Mouse (Mus musculus): Measurements from ENCODE around the gene Rbbp8nl. TPM values are rescaled to one million over a fixed set of nuclear protein-coding genes. Genes with fewer than 3 reads are reported as not detected.
"Not testable (repeated sequence)": the region's sequence is repeated elsewhere in the genome, so short reads cannot be mapped to it uniquely, and the experiment has no call there.

The Rbbp8nl gene
- polyA plus RNA-seq, 1 experiment from 2014 or later: 0.18 TPM

DNA sequence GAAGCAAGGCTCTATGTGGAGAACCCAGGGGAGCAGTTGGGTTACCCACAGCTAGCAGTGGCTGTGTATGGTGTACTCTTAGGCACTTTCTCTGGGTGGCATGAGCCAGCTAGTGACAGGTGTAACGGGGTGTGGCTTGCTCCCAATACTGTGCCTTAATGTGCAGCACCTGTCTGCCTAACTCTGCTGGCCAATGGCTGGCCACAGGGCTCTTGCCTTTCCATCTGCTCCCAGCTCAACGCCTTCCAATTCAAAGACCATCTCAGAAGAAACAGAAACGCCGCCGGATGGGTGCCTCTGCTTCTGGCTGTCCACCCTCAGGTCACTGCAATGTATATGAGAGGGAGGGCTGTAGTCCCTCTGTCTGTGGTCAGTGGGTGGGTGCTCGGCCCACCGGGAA, 27.8 kb downstream of the Rbbp8nl start:
- DNase-seq (ENCODE audit: low spot score): no peak
- H3K36me3 ChIP-seq: peaks cover 80% of the 10 kb centered on the region
- H3K27ac ChIP-seq: no peak overlapping the region
- H3K4me3 ChIP-seq: no peak overlapping the region
- 87% methylated on average over 7 of the region's 7 CpGs for WGBS
- no peaks in the 10 kb centered on the region for H3K27me3 ChIP-seq (ENCODE audit: insufficient read depth, poor library complexity, severe bottlenecking)
- no peaks in the 10 kb centered on the region for H3K9me3 ChIP-seq
- H3K4me1 ChIP-seq (replicated peaks): peaks cover 16% of the 10 kb centered on the region

DNA sequence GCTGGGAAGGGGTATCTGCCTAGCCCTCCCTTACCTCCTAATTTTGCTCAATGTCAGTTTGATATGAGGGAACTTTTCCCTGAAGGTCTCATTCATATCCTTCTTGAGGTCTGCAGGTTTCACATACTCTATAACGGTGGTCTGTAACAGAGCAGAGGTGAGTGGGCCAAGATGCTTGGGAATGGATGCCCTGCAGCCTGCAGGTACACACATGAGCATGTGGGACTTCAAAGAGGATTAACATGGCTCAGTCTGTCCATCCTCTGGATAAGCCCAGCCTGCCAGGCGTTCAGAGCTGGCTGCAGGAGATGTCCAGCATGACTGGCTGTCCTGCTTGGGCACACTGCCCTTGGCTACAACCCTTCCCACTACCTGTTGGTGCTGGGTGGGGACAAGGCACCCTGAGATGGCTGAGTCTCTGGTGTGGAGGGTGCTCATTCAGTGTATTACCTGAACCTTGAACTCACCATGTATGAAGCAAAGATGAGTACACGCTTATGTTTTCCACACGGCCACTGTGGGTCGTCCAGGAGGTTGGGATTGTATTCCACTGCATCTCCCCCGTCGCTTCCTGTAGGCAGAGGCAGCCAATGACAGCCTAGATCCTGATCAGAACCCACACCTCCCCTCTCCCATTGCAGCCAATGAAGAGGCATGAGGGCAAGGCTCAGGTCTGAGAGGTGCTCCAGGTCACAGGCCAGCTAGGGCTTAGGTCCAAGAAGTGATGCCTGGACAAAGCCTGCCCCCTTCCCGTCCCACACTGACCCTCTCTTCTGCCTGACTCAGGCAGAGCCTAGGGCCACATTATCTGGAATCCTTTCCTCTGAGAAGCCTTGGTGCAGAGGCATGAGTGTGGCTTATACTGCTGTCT, 28.8 kb downstream of the Rbbp8nl start:
- peaks cover 25% of the 10 kb centered on the region for H3K4me1 ChIP-seq (replicated peaks)
- 70% methylated on average over 8 of the region's 8 CpGs for WGBS
- H3K36me3 ChIP-seq: peaks cover 71% of the 10 kb centered on the region
- no peak overlapping the region for H3K27ac ChIP-seq
- H3K4me3 ChIP-seq: no peak overlapping the region; the same call in 1 of the 2 replicates
- no peaks in the 10 kb centered on the region for H3K27me3 ChIP-seq (ENCODE audit: insufficient read depth, poor library complexity, severe bottlenecking)
- no peaks in the 10 kb centered on the region for H3K9me3 ChIP-seq
- DNase-seq (ENCODE audit: low spot score): no peak

DNA sequence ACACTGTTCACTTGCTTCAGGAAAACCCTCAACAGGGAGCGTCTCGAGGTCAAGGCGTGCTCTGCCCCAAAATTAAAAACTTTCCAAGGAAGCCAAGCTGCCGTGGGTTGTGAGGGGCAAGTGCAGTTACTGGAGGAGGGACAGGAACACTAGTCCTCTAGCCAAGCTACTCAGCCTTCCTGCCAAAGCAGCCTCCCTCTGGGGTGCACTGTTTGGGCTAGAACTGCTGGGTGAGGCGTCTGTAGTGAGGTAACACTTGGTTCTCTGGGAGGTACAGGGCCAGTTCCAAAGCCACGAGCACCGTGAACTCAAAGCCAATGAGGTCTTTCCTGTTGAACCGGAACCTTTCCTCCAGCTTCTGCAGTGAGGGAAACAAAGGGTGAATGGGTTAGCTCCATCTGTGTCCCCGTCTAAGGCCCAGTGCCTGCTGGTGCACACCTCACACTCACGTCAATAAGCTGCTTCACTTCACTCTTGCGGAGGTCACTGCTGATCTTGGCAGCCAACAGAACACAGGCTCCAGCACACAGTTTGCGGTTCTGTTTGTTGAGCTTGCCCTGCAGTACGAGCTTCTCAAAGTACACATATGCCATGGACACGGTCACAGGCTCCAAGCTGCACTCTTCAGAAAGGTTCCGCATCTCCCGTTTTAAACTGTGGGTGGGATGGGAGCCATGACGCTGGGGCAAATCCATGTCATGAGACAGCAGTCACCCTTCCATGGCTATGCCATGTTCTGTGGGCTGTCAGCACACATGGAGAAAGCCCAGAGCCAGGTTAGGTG, 29.7 kb downstream of the Rbbp8nl start:
- H3K27ac ChIP-seq; H3K27me3 ChIP-seq (ENCODE audit: insufficient read depth, poor library complexity, severe bottlenecking); H3K4me3 ChIP-seq; H3K9me3 ChIP-seq: not testable (repeated sequence)
- H3K4me1 ChIP-seq (replicated peaks): peaks cover 26% of the 10 kb centered on the region
- WGBS: 75% methylated on average over 17 of the region's 17 CpGs
- DNase-seq (ENCODE audit: low spot score): peak; percentile 15
- peaks cover 69% of the 10 kb centered on the region for H3K36me3 ChIP-seq

DNA sequence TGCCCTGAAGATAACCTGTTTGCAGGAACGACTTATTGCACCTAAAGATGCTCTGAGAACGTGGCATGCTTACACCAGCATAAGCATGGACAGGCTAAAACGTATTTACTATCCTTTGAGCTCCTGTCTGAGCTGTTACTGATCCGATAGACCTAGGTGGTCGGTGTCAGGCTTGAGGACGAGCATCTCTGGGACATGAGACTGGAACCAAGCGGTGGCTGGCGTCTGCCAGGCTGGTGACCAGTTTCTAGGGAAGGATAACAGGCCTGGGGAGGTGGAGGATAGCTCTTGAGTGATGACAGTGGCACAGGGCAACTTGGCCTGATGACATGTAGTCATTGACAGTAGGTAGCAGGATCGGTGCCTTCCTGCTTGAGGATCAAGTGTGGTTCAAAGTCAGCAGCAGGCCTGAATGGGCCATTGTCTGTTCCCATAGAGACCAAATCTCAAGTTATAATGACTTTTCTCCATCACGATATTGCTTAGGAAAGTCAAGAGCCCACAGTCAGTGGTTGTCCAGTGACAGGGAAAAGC, 30.7 kb downstream of the Rbbp8nl start:
- H3K27me3 ChIP-seq (ENCODE audit: insufficient read depth, poor library complexity, severe bottlenecking); H3K9me3 ChIP-seq; H3K27ac ChIP-seq; H3K4me3 ChIP-seq; DNase-seq (ENCODE audit: low spot score): not testable (repeated sequence)
- 84% methylated on average over 10 of the region's 10 CpGs for WGBS
- Histone ChIP-seq H3K36me3 (peaks cover 62% of the 10 kb centered on the region), H3K4me1 (replicated peaks) (peaks cover 26% of the 10 kb centered on the region)

DNA sequence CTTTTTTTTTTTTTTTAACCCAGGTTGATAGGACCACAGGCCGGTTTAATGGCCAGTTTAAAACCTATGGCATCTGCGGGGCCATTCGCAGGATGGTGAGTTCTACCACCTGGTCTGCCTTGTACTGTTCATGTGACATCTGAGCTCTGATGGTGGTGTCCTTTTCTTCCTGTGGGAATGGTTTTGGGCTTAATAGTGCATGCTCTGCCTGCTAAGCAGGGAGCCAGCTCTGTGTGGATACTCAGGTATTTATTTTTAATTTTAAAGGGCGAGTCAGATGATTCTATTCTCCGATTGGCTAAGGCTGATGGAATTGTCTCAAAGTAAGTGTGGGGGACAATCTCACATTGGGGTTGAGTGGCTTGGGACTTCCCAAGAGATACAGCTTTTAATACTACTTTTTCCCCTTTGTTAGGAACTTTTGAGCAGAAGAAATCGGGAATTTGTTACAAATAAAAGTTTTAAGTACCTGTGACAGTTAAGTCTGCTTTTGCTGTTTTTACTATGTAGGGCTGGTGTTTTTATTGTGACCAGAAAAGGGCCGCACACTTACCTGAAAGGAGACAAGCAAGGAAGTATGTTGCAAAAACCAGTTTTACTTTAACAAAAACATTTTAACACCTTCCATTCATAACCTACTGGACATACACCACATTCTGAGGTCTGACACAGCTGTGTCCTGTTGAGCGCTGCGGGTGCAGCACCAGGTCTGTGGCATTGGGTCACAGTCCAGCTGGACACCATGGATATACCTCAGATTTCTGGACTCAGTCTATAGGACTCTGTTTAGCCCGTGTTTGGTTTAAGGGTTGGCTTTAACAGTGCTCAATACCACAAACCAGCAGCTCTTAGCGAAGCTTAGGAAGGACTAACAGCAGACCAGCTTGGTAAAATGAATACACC, 31.5 kb downstream of the Rbbp8nl start:
- Histone ChIP-seq H3K36me3 (peaks cover 54% of the 10 kb centered on the region), H3K27ac (peak overlapping the region; percentile 92), H3K27me3 (ENCODE audit: insufficient read depth, poor library complexity, severe bottlenecking) (no peaks in the 10 kb centered on the region), H3K4me3 (peak overlapping the region; percentile 86), H3K9me3 (no peaks in the 10 kb centered on the region), H3K4me1 (replicated peaks) (peaks cover 26% of the 10 kb centered on the region)
- no peak for DNase-seq (ENCODE audit: low spot score)
- WGBS: 53% methylated on average over 11 of the region's 11 CpGs

DNA sequence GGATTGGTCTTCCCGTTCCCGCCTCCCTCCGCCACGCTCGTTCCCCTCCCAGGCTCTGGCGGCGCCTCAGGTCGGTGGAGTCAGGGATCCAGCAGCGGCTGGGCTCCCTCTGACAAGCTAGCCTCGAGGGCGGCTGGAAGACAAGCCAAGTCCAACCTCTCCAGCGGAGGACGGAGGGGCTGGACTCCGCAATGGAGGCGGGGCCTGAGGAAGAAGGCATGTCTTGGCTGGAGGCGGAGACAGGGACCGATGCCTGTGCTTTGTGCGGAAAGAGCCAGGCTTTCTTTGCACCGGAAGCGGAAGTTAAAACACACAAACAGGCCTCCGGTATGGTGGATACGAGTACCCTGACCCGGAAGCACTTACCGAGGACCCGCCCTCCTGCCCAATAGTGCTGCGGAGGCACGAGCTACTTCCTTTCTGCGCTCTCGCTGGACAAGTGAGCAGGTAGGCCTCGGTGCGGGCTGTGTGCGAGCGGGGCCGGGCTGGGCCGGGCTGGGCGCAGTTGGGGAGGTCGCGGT, 32.6 kb downstream of the Rbbp8nl start, which contains the start of gene Rps21:
Gene Rps21 (plus strand): TSS at position 377 of the 521 bp plus-strand sequence.
- peak; percentile 98 for DNase-seq (ENCODE audit: low spot score)
- Histone ChIP-seq H3K4me1 (replicated peaks) (peaks cover 26% of the 10 kb centered on the region), H3K27me3 (ENCODE audit: insufficient read depth, poor library complexity, severe bottlenecking) (no peaks in the 10 kb centered on the region), H3K4me3 (peak within 1 kb of the TSS; percentile 86), H3K9me3 (no peaks in the 10 kb centered on the region), H3K36me3 (peaks cover 43% of the 10 kb centered on the region), H3K27ac (peak within 1 kb of the TSS; percentile 92)
- 0% methylated on average over 38 of the region's 38 CpGs for whole genome bisulfite sequencing

DNA sequence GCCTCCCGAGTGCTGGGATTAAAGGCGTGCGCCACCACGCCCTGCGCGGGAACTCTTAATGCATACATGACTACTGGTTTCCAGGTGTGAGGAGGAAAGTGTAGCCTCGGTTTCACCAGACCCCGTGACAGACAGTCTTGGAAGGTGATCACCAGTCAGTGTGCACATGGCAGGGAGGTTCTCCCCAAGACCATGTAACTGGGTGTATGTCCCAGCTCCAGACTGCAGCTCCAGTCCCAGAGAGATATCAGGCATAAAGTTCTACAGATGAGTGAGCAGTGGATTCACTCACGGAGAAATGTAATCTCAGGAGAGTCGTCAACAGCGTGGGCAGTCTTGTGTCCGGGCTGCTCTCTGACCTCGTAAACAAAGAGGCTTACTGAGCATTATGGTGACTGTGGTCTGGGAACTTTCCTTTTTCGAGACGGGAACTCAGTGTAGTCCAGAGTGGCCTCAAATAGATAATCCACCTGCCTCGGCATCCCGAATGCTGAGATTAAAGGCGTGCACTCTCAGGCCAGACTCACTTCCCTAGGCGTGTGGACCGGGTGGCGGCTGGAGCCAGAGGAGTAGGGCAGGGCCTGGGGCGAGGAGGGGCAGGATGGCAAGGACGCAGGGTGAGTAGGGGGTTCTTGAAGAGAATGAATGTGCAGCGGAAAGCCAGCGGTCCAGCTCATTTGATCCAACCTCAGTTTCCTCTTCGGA, 33.2 kb downstream of the Rbbp8nl start:
- Histone ChIP-seq H3K4me3 (peak overlapping the region; percentile 86), H3K36me3 (peaks cover 37% of the 10 kb centered on the region), H3K27ac (peak overlapping the region; percentile 92), H3K4me1 (replicated peaks) (peaks cover 31% of the 10 kb centered on the region), H3K9me3 (no peaks in the 10 kb centered on the region), H3K27me3 (ENCODE audit: insufficient read depth, poor library complexity, severe bottlenecking) (no peaks in the 10 kb centered on the region)
- DNase-seq (ENCODE audit: low spot score): no peak
- WGBS: 25% methylated on average over 26 of the region's 26 CpGs

DNA sequence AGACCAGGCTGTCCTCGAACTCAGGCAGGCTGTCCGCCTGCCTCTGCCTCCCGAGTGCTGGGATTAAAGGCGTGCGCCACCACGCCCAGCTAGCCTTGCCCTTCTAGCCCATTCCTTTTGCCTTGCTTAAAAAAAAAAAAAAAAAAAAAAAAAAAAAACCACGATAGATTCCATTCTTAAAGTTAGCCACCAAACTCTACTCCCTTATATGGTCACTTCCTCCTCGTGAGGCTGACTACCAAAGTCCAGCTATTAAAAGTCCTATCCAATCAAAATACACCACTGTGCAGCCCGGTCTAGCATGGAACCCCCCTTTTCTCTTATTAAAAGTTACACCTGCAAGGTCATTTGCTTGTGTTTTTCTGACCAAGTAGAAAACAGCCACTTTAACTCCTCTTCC, 34.0 kb downstream of the Rbbp8nl start:
- 92% methylated on average over 9 of the region's 9 CpGs for WGBS
- Histone ChIP-seq H3K9me3 (no peaks in the 10 kb centered on the region), H3K27ac (peak overlapping the region; percentile 92), H3K36me3 (peaks cover 29% of the 10 kb centered on the region), H3K4me1 (replicated peaks) (peaks cover 36% of the 10 kb centered on the region), H3K27me3 (ENCODE audit: insufficient read depth, poor library complexity, severe bottlenecking) (no peaks in the 10 kb centered on the region), H3K4me3 (peak overlapping the region; percentile 86)
- no peak for DNase-seq (ENCODE audit: low spot score)

DNA sequence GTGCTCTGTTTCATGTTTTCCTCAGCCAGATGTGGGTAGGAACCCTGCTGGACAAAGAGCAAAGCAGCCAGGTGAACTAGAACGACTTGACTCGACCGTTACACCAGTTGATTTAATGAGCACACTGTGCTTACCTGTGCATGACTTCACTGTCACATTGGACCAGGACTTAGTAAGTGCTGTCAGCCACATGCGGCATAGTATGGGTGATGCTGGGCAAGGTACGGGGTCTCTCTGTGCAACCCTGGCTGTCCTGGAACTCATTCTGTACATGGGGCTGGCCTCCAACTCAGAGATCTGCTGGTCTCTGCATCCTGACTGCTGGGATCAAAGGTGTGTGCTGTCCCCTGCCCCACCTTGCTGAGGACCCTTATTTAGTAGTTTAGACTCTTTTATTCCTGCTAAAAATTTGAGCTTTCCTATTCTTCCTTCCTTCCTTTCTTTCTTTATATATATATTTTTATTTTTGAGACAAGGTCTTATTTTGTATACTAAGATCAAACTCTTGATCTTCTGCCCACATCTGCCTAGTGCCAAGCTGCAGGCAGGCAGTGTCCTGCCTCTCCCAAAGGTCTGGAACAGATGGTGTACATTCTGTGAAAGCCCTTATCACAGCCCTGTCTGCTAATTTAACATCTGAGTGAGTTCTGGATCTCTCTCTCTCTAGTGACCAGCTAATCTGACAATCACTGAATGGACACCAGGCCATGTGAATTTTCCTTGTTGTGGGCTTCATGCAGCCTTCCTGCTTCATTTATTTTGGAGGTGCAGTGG, 35.1 kb downstream of the Rbbp8nl start:
- no peak for DNase-seq (ENCODE audit: low spot score)
- peaks cover 37% of the 10 kb centered on the region for H3K4me1 ChIP-seq (replicated peaks)
- H3K9me3 ChIP-seq: no peaks in the 10 kb centered on the region
- peaks cover 18% of the 10 kb centered on the region for H3K36me3 ChIP-seq
- H3K27me3 ChIP-seq (ENCODE audit: insufficient read depth, poor library complexity, severe bottlenecking): no peaks in the 10 kb centered on the region
- no peak overlapping the region for H3K4me3 ChIP-seq
- no peak overlapping the region for H3K27ac ChIP-seq
- 94% methylated on average over 5 of the region's 5 CpGs for WGBS

DNA sequence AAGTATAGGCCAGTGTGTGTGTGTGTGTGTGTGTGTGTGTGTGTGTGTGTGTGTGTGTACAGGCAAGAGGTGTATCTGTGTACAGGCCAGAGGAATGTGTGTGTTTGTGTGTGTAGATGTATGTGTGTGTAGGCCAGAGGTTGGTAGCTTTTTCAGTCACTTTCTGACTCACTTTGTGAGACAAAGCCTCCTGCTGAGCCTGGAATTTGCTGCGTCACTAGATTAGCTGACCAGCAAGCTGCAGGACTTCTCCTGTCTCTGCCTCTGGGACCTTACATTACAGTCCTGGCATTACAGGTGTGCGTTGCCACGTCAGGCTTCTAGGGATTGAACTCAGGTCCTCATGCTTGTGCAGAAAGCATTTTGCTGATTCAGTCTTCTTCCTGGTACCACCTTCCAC, 37.8 kb downstream of the Rbbp8nl start:
- H3K36me3 ChIP-seq: no peaks in the 10 kb centered on the region
- DNase-seq (ENCODE audit: low spot score): no peak
- H3K9me3 ChIP-seq: no peaks in the 10 kb centered on the region
- H3K4me3 ChIP-seq: no peak overlapping the region
- peaks cover 26% of the 10 kb centered on the region for H3K4me1 ChIP-seq (replicated peaks)
- H3K27me3 ChIP-seq (ENCODE audit: insufficient read depth, poor library complexity, severe bottlenecking): no peaks in the 10 kb centered on the region
- no peak overlapping the region for H3K27ac ChIP-seq
- 43% methylated on average over 3 of the region's 3 CpGs for WGBS

All from hindbrain, embryonic 10.5 days (tissue).